Mouse (Mus musculus): ENCODE data around the gene Shh. TPM values are rescaled to one million over a fixed set of nuclear protein-coding genes. Genes with fewer than 3 reads are reported as not detected.

Shh gene
- polyA plus RNA-seq, 1 experiment from 2014 or later = 4.6 TPM

GRCm38 (mm10) chr5:28476389-28477379 lies 9.6 kb upstream of the Shh start:
- Histone ChIP-seq H3K4me1 (ENCODE audit: control insufficient read depth, insufficient read depth, low read length) (no peaks in the 10 kb centered on the region), H3K27me3 (ENCODE audit: control insufficient read depth, insufficient read depth, low read length) (no peaks in the 10 kb centered on the region), H3K9ac (replicated peaks; ENCODE audit: low read depth, low read length) (no peak overlapping the region), H3K9me3 (ENCODE audit: control insufficient read depth, low read depth, low read length) (no peaks in the 10 kb centered on the region), H3K27ac (ENCODE audit: low read length) (no peak overlapping the region), H3K4me2 (replicated peaks; ENCODE audit: low read depth, low read length) (no peak overlapping the region), H3K36me3 (ENCODE audit: control insufficient read depth, insufficient read depth, low read length) (no peaks in the 10 kb centered on the region), H3K4me3 (ENCODE audit: low read depth, low read length) (no peak overlapping the region)
- no peak for ATAC-seq (ENCODE audit: insufficient number of reproducible peaks, insufficient read depth, low FRiP score, low read depth)
- 66% methylated on average over 10 of the region's 10 CpGs for WGBS

GRCm38 (mm10) chr5:28473556-28473955 lies 6.5 kb upstream of the Shh start:
- no peaks in the 10 kb centered on the region; the same call in 1 of the 2 replicates for H3K27me3 ChIP-seq (ENCODE audit: control insufficient read depth, insufficient read depth, low read length)
- no peak for ATAC-seq (ENCODE audit: insufficient number of reproducible peaks, insufficient read depth, low FRiP score, low read depth)
- no peak overlapping the region for H3K27ac ChIP-seq (ENCODE audit: low read length)
- no peaks in the 10 kb centered on the region for H3K4me1 ChIP-seq (ENCODE audit: control insufficient read depth, insufficient read depth, low read length)
- H3K4me3 ChIP-seq (ENCODE audit: low read depth, low read length) = no peak overlapping the region
- no peak overlapping the region for H3K4me2 ChIP-seq (replicated peaks; ENCODE audit: low read depth, low read length)
- no peaks in the 10 kb centered on the region for H3K9me3 ChIP-seq (ENCODE audit: control insufficient read depth, low read depth, low read length)
- WGBS = 83% methylated on average over 5 of the region's 5 CpGs
- no peaks in the 10 kb centered on the region for H3K36me3 ChIP-seq (ENCODE audit: control insufficient read depth, insufficient read depth, low read length)
- no peak overlapping the region for H3K9ac ChIP-seq (replicated peaks; ENCODE audit: low read depth, low read length)

- Histone ChIP-seq H3K27me3 (ENCODE audit: control insufficient read depth, insufficient read depth, low read length) (peaks cover 28% of the 10 kb centered on the region), H3K27ac (ENCODE audit: low read length) (no peak overlapping the region), H3K4me3 (ENCODE audit: low read depth, low read length) (no peak overlapping the region), H3K9me3 (ENCODE audit: control insufficient read depth, low read depth, low read length) (no peaks in the 10 kb centered on the region), H3K4me1 (ENCODE audit: control insufficient read depth, insufficient read depth, low read length) (no peaks in the 10 kb centered on the region), H3K4me2 (replicated peaks; ENCODE audit: low read depth, low read length) (no peak overlapping the region), H3K36me3 (ENCODE audit: control insufficient read depth, insufficient read depth, low read length) (no peaks in the 10 kb centered on the region), H3K9ac (replicated peaks; ENCODE audit: low read depth, low read length) (no peak overlapping the region)
- WGBS = 8% methylated on average over 9 of the region's 9 CpGs
- ATAC-seq (ENCODE audit: insufficient number of reproducible peaks, insufficient read depth, low FRiP score, low read depth) = peak; percentile 68
Observed at GRCm38 (mm10) chr5:28469525-28470202, 2.6 kb upstream of the Shh start.

GRCm38 (mm10) chr5:28466351-28466750 lies 705 bp downstream of the Shh start:
- Histone ChIP-seq H3K9me3 (ENCODE audit: control insufficient read depth, low read depth, low read length) (no peaks in the 10 kb centered on the region), H3K9ac (replicated peaks; ENCODE audit: low read depth, low read length) (peak overlapping the region; percentile 65), H3K27me3 (ENCODE audit: control insufficient read depth, insufficient read depth, low read length) (peaks cover 56% of the 10 kb centered on the region), H3K4me2 (replicated peaks; ENCODE audit: low read depth, low read length) (peak overlapping the region; percentile 79), H3K27ac (ENCODE audit: low read length) (peak overlapping the region; percentile 82), H3K4me3 (ENCODE audit: low read depth, low read length) (peak overlapping the region; percentile 60), H3K36me3 (ENCODE audit: control insufficient read depth, insufficient read depth, low read length) (no peaks in the 10 kb centered on the region), H3K4me1 (ENCODE audit: control insufficient read depth, insufficient read depth, low read length) (no peaks in the 10 kb centered on the region)
- ATAC-seq (ENCODE audit: insufficient number of reproducible peaks, insufficient read depth, low FRiP score, low read depth) = no peak
- under 1% methylated on average over 15 of the region's 15 CpGs for WGBS

GRCm38 (mm10) chr5:28465526-28465925 lies 1.5 kb downstream of the Shh start:
- Histone ChIP-seq H3K9me3 (ENCODE audit: control insufficient read depth, low read depth, low read length) (no peaks in the 10 kb centered on the region), H3K4me3 (ENCODE audit: low read depth, low read length) (peak overlapping the region; percentile 60), H3K4me2 (replicated peaks; ENCODE audit: low read depth, low read length) (peak overlapping the region; percentile 79), H3K9ac (replicated peaks; ENCODE audit: low read depth, low read length) (peak overlapping the region; percentile 65), H3K27me3 (ENCODE audit: control insufficient read depth, insufficient read depth, low read length) (peaks cover 64% of the 10 kb centered on the region), H3K27ac (ENCODE audit: low read length) (peak overlapping the region; percentile 82), H3K4me1 (ENCODE audit: control insufficient read depth, insufficient read depth, low read length) (no peaks in the 10 kb centered on the region), H3K36me3 (ENCODE audit: control insufficient read depth, insufficient read depth, low read length) (no peaks in the 10 kb centered on the region)
- 1% methylated on average over 18 of the region's 18 CpGs for WGBS
- no peak for ATAC-seq (ENCODE audit: insufficient number of reproducible peaks, insufficient read depth, low FRiP score, low read depth)

GRCm38 (mm10) chr5:28465099-28465406 lies 2.0 kb downstream of the Shh start:
- Histone ChIP-seq H3K27me3 (ENCODE audit: control insufficient read depth, insufficient read depth, low read length) (peaks cover 65% of the 10 kb centered on the region), H3K9ac (replicated peaks; ENCODE audit: low read depth, low read length) (peak overlapping the region; percentile 65), H3K4me3 (ENCODE audit: low read depth, low read length) (peak overlapping the region; percentile 60), H3K4me1 (ENCODE audit: control insufficient read depth, insufficient read depth, low read length) (0 out of 2 replicates have a peak, but pooled peaks cover 3% of the 10 kb centered on the region), H3K36me3 (ENCODE audit: control insufficient read depth, insufficient read depth, low read length) (no peaks in the 10 kb centered on the region), H3K27ac (ENCODE audit: low read length) (peak overlapping the region; percentile 82), H3K4me2 (replicated peaks; ENCODE audit: low read depth, low read length) (peak overlapping the region; percentile 79), H3K9me3 (ENCODE audit: control insufficient read depth, low read depth, low read length) (no peaks in the 10 kb centered on the region)
- WGBS = 0% methylated on average over 29 of the region's 29 CpGs
- ATAC-seq (ENCODE audit: insufficient number of reproducible peaks, insufficient read depth, low FRiP score, low read depth) = no peak

GRCm38 (mm10) chr5:28464361-28465098 lies 2.5 kb downstream of the Shh start:
- ATAC-seq (ENCODE audit: insufficient number of reproducible peaks, insufficient read depth, low FRiP score, low read depth) = no peak
- Histone ChIP-seq H3K36me3 (ENCODE audit: control insufficient read depth, insufficient read depth, low read length) (no peaks in the 10 kb centered on the region), H3K9ac (replicated peaks; ENCODE audit: low read depth, low read length) (peak overlapping the region; percentile 65), H3K4me2 (replicated peaks; ENCODE audit: low read depth, low read length) (peak overlapping the region; percentile 79), H3K4me1 (ENCODE audit: control insufficient read depth, insufficient read depth, low read length) (0 out of 2 replicates have a peak, but pooled peaks cover 6% of the 10 kb centered on the region), H3K4me3 (ENCODE audit: low read depth, low read length) (peak overlapping the region; percentile 60), H3K27me3 (ENCODE audit: control insufficient read depth, insufficient read depth, low read length) (peaks cover 69% of the 10 kb centered on the region), H3K27ac (ENCODE audit: low read length) (peak overlapping the region; percentile 82), H3K9me3 (ENCODE audit: control insufficient read depth, low read depth, low read length) (no peaks in the 10 kb centered on the region)
- under 1% methylated on average over 69 of the region's 76 CpGs for WGBS

- Histone ChIP-seq H3K4me1 (ENCODE audit: control insufficient read depth, insufficient read depth, low read length) (0 out of 2 replicates have a peak, but pooled peaks cover 7% of the 10 kb centered on the region), H3K9me3 (ENCODE audit: control insufficient read depth, low read depth, low read length) (no peaks in the 10 kb centered on the region), H3K4me3 (ENCODE audit: low read depth, low read length) (peak overlapping the region; percentile 60), H3K27ac (ENCODE audit: low read length) (peak overlapping the region; percentile 82), H3K9ac (replicated peaks; ENCODE audit: low read depth, low read length) (peak overlapping the region; percentile 65), H3K36me3 (ENCODE audit: control insufficient read depth, insufficient read depth, low read length) (no peaks in the 10 kb centered on the region), H3K27me3 (ENCODE audit: control insufficient read depth, insufficient read depth, low read length) (peaks cover 77% of the 10 kb centered on the region), H3K4me2 (replicated peaks; ENCODE audit: low read depth, low read length) (peak overlapping the region; percentile 79)
- ATAC-seq (ENCODE audit: insufficient number of reproducible peaks, insufficient read depth, low FRiP score, low read depth) = no peak
- 3% methylated on average over 10 of the region's 10 CpGs for WGBS
Observed at GRCm38 (mm10) chr5:28463656-28464055, 3.4 kb downstream of the Shh start.
